Mouse (Mus musculus): ENCODE results near the gene Cd47. TPM values are rescaled to one million over a fixed set of nuclear protein-coding genes. Genes with fewer than 3 reads are reported as not detected.

Gene Cd47
- total RNA-seq, 4 experiments from 2014 or later = 239 to 271 (median 254) TPM

DNA sequence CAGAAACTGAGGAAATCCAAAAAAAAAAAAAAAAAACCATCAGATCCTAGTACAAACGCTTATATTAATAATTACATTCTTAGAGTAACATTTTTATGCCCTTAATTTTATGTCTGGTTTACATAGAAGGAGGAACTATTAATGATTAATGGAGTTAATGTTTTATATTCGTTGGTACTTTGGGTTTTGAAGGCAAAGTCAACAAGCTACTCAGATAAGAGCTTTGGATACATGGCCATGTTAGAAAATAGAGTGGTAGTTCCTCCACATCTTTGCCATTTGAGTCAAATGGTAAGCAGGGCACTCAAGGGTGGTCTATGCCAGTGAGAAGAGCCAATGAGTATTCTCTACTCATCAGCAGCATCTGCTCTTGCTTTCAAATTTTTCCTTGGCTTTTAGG lies 66.3 kb downstream of the Cd47 start:
- no peak for DNase-seq (ENCODE audit: low spot score in 2 of 2)

DNA sequence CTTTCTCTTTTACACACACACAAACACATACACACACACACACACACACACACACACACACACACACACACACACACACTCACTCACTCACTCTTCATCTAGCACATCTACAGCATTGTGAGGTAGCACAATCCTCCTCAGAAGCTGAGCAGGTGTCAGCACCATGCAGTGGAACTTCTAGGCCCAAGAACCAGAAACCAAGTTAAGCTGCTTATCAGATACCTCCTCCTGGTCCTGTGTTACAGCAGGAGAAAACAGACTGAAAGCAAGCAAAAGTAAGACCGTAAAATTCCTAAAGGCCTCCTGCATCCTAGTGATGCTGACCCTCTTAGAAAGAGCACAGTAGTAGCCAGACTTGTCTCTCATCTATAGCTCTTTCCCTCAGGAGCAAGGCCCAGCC lies 67.9 kb downstream of the Cd47 start:
- DNase-seq (ENCODE audit: low spot score in 2 of 2) = no peak

DNA sequence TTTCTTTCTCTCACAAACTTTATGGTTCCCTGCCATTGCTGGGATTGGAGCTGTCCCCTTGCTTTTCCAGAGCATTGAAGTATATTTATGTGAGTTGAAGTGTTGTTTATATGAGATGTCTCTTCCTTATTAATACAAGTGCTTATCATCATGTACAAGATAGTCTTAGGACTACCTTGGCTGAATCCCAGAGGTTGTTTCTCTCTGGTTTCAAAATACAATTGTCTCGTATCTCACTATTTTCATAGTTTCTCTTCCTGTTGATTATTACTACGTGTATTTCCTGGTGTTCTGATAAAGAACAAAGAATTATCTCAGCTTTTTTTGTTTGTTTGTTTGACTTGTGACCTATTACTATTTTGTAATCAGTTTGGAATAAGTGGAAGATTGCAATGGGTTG lies 73.6 kb downstream of the Cd47 start:
- no peak for DNase-seq (ENCODE audit: low spot score in 2 of 2)

DNA sequence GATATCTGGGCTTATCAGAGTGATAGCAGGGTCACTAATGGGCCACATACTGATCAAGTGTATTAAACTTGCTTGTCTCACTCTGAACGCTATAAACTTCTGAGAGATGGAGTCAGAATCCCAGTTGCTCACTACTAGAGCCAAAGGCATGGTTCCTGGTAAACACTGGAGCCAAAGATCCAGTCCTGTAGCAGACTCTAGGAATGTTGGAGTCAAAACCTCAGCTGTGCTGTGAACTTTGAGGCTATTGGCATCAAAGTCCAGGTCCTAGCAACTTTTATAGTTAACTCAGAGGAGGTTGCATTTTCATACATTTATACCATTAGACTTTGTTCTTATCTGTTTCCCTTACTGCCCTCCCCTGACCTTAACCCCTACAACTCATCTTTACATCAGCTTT lies 74.2 kb downstream of the Cd47 start:
- DNase-seq (ENCODE audit: low spot score in 2 of 2) = no peak

DNA sequence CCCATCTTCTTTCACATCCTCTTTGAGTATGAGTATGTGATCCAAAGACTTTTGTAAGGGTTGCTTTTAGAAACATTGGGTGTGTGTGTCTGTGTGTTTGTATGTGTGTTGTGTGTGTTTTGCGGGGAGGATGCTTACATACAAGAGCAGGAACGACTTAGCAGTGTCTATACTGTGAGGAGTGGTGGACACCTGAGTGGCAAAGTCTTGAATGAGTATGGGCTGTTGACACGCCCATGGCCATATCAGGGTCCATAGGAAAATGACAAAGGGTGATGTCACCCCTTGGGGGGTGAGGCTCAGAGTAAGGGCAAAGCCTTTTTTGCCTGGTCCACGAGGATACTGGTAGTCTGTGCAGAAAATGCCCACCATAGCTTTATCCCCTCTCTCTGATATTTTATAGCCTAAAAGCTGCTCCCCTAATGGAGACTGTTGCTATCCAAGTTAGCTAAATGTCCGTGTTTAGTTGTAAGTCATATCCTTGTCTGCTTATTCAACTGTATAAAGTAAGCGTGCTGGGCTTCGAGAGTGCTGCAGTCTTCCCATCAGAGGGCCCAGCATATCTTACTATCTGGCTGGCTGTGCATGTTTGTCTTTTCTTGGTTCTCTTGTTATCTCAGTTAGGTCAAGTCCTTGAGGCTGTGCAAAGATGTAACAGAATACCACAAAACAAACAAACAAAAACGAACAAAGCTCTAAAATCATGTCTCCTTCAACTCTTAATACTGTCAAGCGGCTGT lies 76.1 kb downstream of the Cd47 start:
- no peak for DNase-seq (ENCODE audit: low spot score in 2 of 2)

DNA sequence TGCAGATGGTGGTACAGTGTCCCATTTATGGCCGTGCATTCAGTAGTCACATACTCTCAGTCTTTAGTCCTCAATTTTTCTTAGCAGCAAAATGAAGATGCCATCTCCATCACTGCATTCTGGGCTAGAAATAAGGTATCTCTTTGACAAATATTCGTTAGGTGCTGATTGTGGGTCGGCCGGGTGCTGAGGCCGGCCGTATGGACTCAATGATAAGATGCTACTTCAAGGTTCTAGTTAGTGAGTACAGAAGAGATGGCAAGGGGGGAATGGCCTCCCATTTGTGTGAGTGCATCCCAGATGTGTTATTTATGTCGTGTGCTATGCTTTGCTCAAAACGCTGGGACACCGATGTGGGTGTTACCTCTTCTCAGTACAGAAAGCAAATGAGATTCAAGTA lies 76.9 kb downstream of the Cd47 start:
- DNase-seq (ENCODE audit: low spot score in 2 of 2) = no peak

DNA sequence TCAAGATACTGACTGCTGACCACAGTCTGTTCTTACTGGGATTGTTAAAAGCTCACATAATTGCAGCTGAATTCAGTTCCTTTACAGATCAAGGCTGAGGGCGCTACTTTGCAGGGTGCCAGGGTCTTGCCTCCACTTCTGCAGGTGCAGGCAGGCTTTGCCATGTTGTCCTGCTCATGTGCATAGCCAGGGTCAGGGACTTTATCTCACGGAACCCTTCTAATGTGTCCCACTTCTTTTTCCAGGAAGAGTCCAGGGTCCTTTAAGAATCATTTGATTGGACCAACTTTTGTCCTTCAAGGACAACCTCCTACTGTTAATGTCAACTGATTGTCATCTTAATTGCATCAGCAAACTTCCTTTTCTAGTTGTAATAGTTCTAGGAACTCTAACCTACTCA lies 77.7 kb downstream of the Cd47 start:
- DNase-seq (ENCODE audit: low spot score in 2 of 2) = no peak

DNA sequence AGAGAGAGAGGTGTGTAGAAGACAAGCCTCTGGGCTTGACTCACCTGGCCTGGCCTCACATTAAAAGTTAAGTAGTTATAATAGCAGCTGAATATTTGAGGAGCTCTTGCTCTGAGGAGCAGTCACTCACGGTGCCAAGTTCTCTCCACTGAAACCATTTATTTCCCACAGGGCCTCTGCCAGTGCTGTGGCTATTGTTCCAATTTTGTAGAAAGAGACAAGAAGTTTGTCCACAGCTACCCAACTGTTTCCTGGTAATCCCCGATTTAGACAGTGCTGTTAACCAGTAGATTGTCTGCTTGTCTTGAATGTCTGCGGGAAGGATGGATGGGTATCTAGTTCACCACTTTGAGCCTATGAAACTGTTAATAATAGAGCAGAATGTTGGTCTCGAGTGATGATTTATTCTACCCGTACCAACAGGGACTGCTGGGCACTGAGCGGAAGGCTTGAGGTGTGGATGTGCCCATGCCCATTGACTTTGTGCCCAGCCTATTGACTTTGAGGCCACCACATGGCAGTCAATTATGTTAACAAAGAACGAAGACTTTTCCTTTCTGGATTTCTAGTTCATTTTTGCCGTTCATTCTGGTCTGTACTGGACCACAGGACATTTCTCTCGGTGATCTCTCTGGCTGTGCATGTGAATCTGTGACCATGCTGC lies 86.2 kb downstream of the Cd47 start:
- DNase-seq (ENCODE audit: low spot score in 2 of 2) = no peak

DNA sequence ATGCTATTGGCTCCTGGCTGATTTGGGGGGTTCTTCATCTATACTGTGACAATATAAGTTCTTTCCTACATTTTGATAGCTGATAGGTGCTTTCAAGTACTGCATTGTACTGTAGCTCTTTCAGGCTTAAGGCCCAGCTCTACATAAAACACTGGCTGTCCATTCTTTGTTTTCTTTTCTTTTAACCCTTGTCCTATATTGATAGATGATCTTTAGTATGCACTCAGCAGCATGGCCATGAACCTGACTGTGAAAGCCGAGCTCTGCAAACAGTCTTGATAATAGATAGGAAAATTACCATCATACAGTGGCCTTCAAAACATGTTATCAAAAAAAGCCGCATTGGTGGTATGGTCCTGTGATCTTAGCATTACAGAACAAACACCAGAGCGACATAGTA lies 87.0 kb downstream of the Cd47 start:
- no peak for DNase-seq (ENCODE audit: low spot score in 2 of 2)

DNA sequence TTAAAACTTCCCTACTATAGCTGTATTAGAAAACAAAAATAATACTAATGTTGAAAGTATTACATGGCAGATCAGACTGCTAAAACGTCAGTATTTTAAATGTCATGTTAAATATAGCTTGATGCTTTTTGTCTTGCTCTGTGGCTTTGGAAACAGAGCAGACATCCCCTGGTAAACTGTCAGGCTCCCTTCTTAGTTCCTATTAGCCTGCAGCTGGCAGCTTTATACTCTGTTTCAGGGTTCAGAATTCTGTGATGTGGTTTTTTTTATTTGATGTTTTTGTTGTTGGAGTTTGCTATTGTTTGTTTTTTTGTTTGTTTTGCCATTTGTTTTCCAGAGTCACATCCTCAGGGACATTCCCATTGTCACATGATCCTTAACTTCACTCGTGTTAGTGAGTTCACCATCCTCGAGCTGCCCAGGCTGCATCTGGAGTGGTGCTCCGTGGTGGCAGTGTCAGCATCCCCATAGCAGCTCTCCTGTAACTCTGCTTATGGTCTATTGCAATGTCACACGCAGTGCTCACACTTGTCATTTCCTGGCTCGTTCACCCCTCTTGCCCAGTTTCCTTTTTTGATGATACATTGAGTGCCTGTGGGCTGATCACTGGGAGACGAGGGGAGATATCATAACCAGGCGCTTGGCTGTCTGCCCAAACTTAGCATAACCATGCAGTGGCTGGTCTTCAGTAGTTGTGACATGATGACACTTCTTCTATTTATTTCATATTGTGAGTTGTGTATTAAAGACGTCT lies 87.7 kb downstream of the Cd47 start:
- DNase-seq (ENCODE audit: low spot score in 2 of 2) = no peak

DNA sequence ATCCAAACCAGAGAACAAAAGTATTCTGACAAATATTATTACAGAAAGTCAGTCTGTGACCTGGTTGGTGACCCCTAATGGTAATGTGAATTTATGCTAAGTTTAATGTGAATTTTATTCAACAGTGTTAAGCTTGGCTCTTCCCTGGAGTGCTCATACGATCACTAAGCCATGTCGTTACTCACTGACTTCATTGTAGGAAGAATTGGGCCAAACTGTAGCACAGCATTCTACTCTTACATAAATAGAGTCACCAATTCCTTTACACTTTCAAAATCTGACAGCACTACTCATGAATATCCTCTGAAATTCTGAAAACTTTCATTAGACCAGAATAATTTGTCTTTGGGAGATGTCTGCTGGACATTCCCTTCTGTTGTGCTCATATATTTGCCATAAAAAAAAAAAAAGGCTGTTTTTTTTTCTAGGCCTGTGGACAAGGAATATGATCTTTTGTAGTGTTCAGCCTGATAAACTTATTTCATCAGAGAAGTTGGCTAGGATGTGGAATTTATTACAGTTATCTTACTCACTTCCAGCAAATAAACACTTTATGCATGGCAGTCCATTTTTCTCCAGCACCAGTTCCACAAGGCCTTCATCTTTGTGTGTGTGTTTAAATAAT lies 88.8 kb downstream of the Cd47 start:
- DNase-seq (ENCODE audit: low spot score in 2 of 2) = no peak

DNA sequence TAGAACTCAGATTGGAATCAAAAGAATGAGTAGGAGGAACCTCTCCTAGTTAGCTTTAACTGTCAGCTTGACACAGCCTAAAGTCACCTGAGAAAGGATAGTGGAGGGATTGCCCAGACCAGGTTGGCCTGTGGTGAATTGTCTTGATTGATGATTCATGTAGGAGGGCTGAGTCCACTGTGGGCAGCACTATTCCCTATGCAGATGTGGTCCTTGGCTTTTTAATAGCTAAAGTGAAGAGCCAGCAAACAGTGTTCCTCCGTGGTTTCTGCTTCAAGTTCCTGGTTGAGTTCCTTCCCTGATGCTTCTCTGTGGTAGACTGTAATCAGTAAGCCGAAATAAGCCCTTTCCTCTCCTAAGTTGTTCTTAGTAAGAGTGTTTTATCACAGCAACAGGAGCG lies 91.9 kb downstream of the Cd47 start:
- DNase-seq (ENCODE audit: low spot score in 2 of 2) = no peak

DNA sequence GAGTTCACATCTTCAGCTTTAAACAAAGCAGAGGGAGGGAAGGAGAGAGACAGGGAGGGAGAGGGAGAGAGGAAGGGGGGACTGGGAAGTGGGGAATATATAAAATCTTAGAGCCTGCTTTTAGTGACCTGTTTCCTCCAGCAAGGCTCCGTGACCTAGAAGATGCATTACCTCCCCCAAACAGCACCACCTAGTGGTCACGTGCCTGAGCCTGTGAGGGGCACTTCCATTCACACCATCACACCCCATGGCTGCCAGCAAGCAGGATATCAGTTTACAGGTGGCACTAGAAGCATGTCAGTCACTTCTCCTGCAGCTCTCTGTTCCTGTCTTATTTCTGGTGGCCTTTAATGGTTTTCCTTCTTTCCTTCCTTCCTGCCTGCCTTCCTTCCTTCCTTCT lies 92.6 kb downstream of the Cd47 start:
- no peak for DNase-seq (ENCODE audit: low spot score in 2 of 2)

DNA sequence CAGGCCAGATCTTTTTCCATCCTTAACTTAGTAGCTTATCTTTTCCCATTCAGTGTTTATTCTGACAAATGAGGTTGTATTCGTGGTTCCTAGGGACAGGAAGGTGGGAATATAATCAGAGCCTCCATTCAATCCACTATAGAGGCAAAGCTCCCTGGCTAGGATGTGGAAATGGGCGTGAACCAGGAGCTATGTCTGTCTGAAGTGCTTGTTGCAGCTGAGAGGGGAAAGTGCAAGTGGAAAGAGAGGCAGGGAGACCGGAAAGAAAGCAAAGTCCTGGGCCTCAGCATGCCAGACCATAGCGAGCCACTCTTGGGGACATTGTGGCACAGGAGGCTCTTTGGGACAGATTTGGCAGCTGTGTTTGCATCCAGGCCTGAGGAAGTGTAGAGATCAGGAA lies 94.3 kb downstream of the Cd47 start:
- no peak for DNase-seq (ENCODE audit: low spot score in 2 of 2)

DNA sequence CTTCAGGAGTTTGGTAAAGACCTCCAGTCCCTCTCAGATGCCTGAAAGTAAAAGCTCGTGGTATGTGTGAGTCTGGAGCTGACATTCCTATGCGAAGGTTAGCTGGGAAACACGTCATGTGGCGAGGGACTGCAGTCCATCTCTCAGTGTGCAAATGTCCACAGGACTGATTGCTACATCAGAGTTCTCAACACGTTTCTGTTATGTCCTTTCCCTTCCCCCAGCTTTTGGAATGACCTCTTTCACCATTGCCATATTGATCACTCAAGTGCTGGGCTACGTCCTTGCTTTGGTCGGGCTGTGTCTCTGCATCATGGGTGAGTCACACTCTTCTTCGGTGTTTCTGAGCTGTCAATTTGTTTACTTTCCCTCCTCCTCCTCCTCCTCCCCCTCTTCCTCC lies 95.8 kb downstream of the Cd47 start:
- DNase-seq (ENCODE audit: low spot score in 2 of 2) = no peak

DNA sequence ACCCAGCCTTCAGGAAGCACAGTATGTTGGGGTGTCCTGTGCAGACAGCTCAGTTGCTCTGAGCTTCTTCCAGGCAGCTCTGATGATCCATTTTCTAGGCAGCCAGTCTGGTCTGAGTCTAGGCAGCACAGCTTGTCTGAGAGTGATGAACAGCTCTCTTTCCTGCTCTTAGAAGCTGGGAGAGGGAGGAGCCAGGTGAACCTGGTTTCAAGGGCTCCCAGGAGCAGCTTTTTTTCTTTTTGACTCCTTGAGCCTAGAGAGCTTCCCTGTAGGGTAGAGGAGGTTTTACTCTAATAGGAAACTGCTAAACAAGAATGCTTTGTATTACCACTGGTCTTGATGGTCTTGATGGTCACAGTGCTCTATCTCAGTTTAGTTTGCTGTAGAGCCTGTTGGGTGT lies 101.1 kb downstream of the Cd47 start:
- DNase-seq (ENCODE audit: low spot score in 2 of 2) = no peak

DNA sequence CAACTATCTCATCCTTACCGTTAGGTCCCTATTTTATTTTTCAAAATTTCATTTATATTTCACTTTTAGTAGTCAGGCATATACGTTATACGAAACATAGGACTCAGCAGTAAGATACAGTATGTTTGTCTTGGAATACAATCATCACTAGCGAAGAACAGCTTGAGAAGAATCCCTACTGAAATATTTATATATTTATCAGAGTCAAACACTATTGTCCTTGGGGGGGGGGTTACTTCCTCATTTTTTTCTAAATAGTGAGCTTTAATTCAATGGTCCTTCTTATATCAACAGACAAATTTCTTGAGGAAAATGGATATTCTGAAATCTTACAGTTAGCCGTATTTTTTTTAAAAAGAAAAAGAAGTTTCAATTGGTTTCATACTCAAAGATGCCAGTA lies 101.8 kb downstream of the Cd47 start:
- no peak for DNase-seq (ENCODE audit: low spot score in 2 of 2)

DNA sequence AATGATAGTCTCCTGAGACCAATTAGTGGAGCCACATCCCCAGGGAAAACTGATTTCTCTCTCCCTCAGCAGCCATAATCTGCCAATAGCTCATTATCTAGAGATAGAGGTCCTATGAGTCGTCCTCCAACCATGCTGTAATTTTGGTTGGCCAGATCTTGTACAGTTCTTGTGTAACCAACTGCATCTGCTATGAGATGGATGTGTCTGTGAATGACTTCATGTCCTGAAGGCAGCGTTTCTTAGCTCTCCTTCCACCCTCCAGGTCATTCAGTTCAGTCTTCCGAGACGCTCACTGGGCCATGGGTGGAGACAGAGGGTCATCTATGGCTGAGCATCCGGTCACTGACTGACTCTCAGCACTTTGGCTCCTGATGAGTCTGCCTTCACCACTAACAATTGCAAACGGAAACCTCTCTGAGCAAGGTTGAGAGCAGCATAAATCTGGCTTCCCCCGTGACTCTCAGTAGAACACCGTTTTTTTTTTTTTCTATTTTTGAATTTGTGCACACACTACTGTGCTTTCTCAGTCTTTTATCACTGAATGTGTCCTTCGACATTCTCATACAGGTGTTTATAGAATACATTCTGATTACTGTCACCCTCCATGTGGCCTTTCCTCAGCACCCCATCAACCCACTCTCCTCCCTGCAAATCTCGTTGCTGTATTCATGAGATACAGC lies 104.1 kb downstream of the Cd47 start:
- no peak for DNase-seq (ENCODE audit: low spot score in 2 of 2)

DNA sequence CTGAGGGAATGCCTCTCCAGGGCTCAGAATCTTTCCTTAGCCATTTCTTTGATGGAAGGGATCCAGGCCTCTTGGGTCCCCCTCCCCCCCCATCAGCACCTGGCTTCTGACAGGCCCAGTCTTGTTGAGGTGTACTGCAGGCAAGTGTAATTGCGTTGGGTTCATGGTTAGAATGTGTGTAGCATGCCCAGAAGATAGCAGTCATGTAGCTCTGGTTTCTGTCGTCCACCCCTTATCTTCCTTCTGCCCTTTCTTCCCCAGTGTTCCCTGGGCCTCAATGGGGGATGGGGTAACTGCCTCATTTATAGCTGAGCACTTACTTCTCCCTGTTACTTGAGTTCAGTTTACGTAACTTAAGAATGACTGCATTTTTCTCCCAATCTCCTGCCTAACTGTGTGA lies 104.7 kb downstream of the Cd47 start:
- DNase-seq (ENCODE audit: low spot score in 2 of 2) = no peak

DNA sequence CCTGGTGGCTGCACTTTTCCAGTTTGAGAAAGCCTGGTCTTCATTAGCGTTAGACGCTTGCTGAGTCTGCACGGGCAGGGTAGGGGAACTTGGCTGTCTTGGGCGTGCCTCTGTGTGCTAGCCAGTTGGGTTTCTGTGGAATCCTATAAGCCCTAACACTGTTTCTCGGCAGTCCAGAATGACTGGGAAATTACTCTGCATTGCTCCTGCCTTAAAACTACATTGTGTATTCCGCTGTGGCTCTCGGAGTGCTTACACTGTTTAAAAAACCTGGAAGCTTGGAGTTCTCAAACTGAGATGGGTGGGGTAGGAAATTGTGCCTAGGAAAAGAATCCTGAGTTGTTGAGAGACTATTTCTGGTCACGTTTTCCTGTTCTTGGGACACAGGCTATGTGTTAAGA lies 105.3 kb downstream of the Cd47 start:
- DNase-seq (ENCODE audit: low spot score in 2 of 2) = no peak

DNA sequence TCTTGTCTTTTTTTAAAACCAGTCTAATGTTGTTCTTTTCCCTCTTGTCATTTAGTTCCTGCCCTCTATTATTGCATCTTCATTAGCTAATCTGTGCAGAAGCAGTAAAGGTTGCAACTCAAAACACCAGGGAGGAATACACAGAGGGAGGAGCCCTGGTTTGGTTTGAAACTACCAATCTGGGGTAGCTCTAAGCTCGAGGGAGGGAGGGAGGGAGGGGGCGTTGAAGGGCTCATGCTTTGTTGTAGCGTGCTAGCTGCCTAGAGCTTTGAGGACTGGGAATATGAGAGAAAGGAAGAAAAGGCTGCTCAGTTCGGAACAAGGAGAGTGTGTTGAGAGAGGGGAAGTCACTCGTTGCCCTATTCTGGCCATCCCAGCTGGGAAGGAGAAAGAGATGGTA lies 105.7 kb downstream of the Cd47 start:
- DNase-seq (ENCODE audit: low spot score in 2 of 2) = no peak

DNA sequence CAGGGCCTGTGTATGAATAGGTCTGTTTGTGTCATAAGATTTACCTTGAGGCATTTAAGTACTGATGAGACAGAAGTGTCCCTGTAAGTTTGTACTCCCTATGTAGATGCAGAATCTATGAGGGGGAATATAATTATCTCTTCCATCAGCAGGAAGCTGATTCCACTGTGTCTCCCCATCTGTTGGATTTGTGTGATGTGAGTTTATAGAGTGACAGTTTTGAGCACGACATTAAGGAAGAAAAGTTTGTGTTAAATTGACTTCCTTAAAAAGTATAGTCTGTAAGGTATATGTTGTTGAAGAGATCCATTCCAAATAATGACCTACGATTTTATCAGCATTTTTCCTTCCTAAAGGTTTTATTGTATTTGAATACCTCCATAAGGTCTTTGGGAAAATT lies 106.6 kb downstream of the Cd47 start:
- no peak for DNase-seq (ENCODE audit: low spot score in 2 of 2)

All from left cerebral cortex, adult 8-10 months (tissue).